Mouse (Mus musculus) cortical plate, adult 2 months (tissue): ENCODE measurements around the gene Nat8f2. TPM values are rescaled to one million over a fixed set of nuclear protein-coding genes. Genes with fewer than 3 reads are reported as not detected.
"Not testable (repeated sequence)": the region's sequence is repeated elsewhere in the genome, so short reads cannot be mapped to it uniquely, and the experiment has no call there.

ENCODE experiments used
- H3K27ac ChIP-seq: fragments of 200-500 bp; 2 replicates; pipeline ENCODE4 v1.5.1; 2012; ENCODE audit warnings: low read length, control low read depth, inconsistent platforms; ENCODE audit not compliant: insufficient read depth
- H3K4me1 ChIP-seq: fragments of 200-500 bp; 2 replicates; pipeline ENCODE4 v1.6.1; 2011; ENCODE audit warnings: low read length; ENCODE audit not compliant: control insufficient read depth, insufficient read depth
- H3K4me3 ChIP-seq: fragments of 200-500 bp; 2 replicates; pipeline ENCODE4 v1.5.1; 2011; ENCODE audit warnings: mild to moderate bottlenecking, low read length, control low read depth; ENCODE audit not compliant: insufficient read depth
- CTCF ChIP-seq: fragments of 200-500 bp; IDR thresholded peaks from 2 replicates; pipeline ENCODE4 v1.5.1; 2011; ENCODE audit warnings: mild to moderate bottlenecking, control low read depth, low read length; ENCODE audit not compliant: insufficient read depth; ENCODE audit errors: extremely low read depth
- POLR2A ChIP-seq: fragments of 200-500 bp; IDR thresholded peaks from 2 replicates; pipeline ENCODE4 v1.6.1; 2011; ENCODE audit warnings: mild to moderate bottlenecking, low read length, control low read depth; ENCODE audit not compliant: insufficient read depth; ENCODE audit errors: extremely low read depth
- polyA plus RNA-seq: library from polyadenylated mRNA; depleted of rRNA; stranded (reverse); fragments of >200 nt; gene quantifications from 2 replicates; pipeline ENCODE4 v1.2.3, GENCODE M21; 2012; rRNA removed

Nat8f2 gene
- 0.36 and 0.40 TPM in 2 replicates for polyA plus RNA-seq

- H3K4me3 ChIP-seq, H3K4me1 ChIP-seq, H3K27ac ChIP-seq: not testable (repeated sequence)
Observed at GRCm38 (mm10) chr6:85869006-85869405, at the start of gene Nat8f2. Gene Nat8f2, minus strand, starts transcription at chr6:85869158.

DNA sequence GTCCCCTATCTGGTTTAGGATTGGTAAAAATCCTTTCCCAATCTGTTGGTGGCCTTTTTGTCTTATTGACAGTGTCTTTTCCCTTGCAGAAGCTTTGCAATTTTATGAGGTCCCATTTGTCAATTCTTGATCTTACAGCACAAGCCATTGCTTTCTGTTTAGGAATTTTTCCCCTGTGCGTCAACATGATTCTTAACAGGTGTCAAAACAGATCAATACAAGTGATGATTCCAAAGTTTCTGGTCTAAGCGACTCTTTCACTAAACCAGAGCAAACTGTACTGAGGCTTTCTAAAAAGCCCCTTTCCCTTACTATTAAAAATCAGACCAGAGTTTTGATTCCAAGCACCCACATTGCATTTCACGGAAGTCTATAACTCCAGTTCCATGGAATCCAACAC is 49.4 kb upstream of the Nat8f2 start:
- not testable (repeated sequence) for H3K4me1 ChIP-seq, H3K27ac ChIP-seq, H3K4me3 ChIP-seq

- no peak for TF ChIP-seq CTCF
- no peak for TF ChIP-seq POLR2A
- H3K4me1 ChIP-seq: no peaks in the 10 kb centered on the region
- peak overlapping the region; percentile 49 for H3K4me3 ChIP-seq
- no peak overlapping the region for H3K27ac ChIP-seq
Observed at GRCm38 (mm10) chr6:85916596-85916995, 47.6 kb upstream of the Nat8f2 start.

DNA sequence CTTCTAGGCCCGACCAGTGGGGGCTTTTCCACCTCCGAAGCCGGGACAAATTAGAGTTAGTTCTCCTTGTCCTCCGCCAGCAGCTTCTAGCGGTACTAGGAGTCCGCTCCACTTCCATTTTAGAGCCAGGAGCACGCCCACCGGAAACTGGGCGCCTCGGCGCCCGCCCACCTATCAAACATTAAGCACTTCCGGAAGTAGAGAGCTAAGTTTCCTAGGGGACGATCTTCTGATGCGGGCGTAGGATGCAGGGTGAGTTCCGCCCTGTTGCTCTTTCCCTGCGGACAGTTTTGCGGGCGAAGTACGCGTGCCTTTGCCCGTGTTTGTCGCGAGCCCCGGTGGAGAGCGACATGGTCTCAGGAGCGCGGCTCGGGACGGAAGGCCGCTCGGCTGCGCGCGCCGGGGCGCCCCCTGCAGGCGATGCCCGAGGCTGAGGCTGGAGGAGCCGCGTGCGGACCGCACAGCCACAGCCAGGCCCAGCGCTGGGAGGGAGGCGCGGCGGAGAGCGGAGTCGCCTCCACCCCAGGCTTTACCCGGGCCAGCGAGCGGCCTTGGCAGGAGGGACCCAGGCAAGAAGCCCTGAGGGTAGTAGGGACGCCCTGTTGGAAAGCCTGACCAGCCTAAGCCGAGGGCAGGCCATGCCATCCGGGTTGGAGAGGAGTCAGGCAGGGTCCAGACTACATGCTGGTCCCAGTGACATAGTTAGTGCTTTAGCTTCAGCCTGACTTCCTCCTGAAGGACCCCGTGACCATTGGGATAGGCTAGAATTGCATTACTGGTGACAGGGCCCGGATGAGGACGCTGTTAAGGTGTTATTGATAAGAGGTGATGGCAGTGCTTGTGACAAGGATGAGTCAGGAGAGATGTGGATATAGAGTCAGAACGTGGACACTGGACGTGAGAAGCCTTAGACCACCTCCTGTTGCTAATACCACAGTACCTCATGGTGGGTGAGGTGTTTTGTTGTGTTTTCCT is 46.9 kb upstream of the Nat8f2 start, which contains the start of gene Nat8f1:
Gene Nat8f1, minus strand, starts transcription at position 149 of the 975 bp plus-strand sequence.
- H3K4me3 ChIP-seq: peak within 1 kb of the TSS; percentile 49
- peak within 1 kb of the TSS; percentile 83 for H3K27ac ChIP-seq
- 0 out of 2 replicates have a peak, but pooled peaks have one; percentile 12 for TF ChIP-seq CTCF
- peak; percentile 19; the same call in 1 of the 2 replicates for TF ChIP-seq POLR2A
- not testable (repeated sequence) for H3K4me1 ChIP-seq

- peak overlapping the region; percentile 62 for H3K27ac ChIP-seq
- H3K4me1 ChIP-seq: no peaks in the 10 kb centered on the region
- peak overlapping the region; percentile 49 for H3K4me3 ChIP-seq
- TF ChIP-seq CTCF (no peak), POLR2A (no peak; the same call in 1 of the 2 replicates)
Observed at GRCm38 (mm10) chr6:85915141-85915538, 46.2 kb upstream of the Nat8f2 start.

DNA sequence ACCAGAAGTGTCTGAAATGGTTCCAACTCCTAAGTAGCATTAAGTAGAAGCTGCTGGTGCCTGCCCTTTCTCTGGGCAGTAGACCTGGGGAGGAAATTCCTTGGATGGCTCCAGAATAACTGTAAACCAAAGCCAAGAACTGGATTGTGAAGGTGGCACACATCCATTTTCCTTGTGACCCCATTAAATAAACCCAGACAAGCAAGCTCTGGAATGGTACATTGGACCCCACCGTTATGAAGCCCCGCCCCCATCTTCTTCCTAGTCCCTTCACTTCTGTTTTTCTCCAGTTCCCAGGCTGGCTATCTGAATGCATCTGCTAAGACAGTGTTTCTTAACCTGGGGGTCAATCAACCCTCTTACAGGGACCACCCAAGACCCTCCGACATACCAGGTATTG is 42.6 kb upstream of the Nat8f2 start, which contains the start of gene Tprkb:
Gene Tprkb, plus strand, starts transcription at position 279 of the 400 bp plus-strand sequence.
- TF ChIP-seq CTCF (no peak), POLR2A (no peak)
- Histone ChIP-seq H3K4me3 (no peak within 1 kb of the TSS; the same call in 1 of the 2 replicates), H3K4me1 (no peaks in the 10 kb centered on the region), H3K27ac (0 out of 2 replicates have a peak within 1 kb of the TSS, but pooled peaks have one; percentile 10)

DNA sequence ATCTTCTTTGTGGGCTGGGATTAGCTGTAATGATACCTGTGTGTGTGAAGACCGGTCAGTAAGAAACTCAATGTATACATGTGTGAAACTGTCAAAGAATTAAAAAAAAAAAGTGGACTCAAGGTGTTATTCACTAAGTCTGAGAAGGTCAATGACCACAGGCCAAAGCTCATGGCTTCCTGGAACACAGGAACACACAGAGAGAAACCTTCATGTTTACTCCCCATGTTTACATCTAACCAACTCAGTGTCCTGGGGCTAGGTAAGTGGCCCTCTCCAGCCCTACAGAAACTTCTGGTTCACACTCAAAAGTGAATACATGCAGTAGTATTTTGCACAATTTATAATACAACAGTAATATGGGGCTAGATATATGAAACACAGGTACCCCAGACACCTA is 40.7 kb upstream of the Nat8f2 start:
- H3K27ac ChIP-seq: no peak overlapping the region
- TF ChIP-seq POLR2A (no peak), CTCF (no peak)
- no peak overlapping the region for H3K4me3 ChIP-seq
- H3K4me1 ChIP-seq: no peaks in the 10 kb centered on the region

GRCm38 (mm10) chr6:85908341-85908740 is 39.4 kb upstream of the Nat8f2 start:
- Histone ChIP-seq H3K4me1 (no peaks in the 10 kb centered on the region), H3K4me3 (no peak overlapping the region), H3K27ac (0 out of 2 replicates have a peak overlapping the region, but pooled peaks have one; percentile 40)
- TF ChIP-seq CTCF (no peak), POLR2A (no peak)

GRCm38 (mm10) chr6:85906911-85907351 is 38.0 kb upstream of the Nat8f2 start:
- H3K27ac ChIP-seq: peak overlapping the region; percentile 40
- not testable (repeated sequence) for H3K4me1 ChIP-seq, H3K4me3 ChIP-seq

DNA sequence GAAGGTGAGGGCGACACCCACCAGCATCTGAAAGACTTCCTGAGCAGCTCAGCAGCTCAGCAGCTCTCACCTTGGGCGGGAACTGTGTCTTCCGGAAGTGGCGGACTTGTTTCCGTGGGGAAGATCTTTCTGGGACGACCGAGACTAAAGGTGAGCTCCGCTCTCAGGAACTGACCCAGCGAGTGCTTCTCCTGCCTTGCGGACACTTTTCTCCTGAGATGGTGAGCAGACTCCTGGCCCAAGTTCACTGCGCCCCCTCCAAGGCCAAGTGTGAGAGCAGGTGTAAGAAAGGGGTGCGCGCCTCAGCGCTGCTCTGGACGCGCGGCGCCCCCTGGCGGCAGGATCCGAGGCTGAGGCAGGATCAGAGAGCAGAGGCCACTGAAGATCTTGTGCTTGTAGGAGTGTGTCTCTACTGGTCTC is 35.7 kb upstream of the Nat8f2 start, which contains the start of gene Nat8f4:
Gene Nat8f4, minus strand, starts transcription at position 243 of the 420 bp plus-strand sequence.
- not testable (repeated sequence) for H3K4me1 ChIP-seq
- peak; percentile 49; the same call in 1 of the 2 replicates for TF ChIP-seq CTCF
- H3K27ac ChIP-seq: peak within 1 kb of the TSS; percentile 40

More for the DNA sequence above, 35.7 kb upstream of the Nat8f2 start, which contains the start of gene Nat8f4:
- H3K4me3 ChIP-seq: peak within 1 kb of the TSS; percentile 74
